Mouse (Mus musculus) spleen, postnatal 10 days (tissue): Measurements from ENCODE around the gene Slc17a8.
A peak's percentile ranks its signal among the peaks of the same experiment; 100 is the strongest.
"Not testable (repeated sequence)": the region's sequence is repeated elsewhere in the genome, so short reads cannot be mapped to it uniquely, and the experiment has no call there.

Experiments used
- DNase-seq, 2 experiments: peaks; one replicate each; pipeline ENCODE4 v3.0.0; 2021 to 2022; ENCODE audit warnings: low spot score in 2 of 2

The Slc17a8 gene

GRCm38 (mm10) chr10:89621129-89621528 lies at the start of gene Slc17a8:
Gene Slc17a8, minus strand, starts transcription at chr10:89621253.
- no peak for DNase-seq

- DNase-seq, result not testable (repeated sequence)
These were observed 49.3 kb upstream of the Slc17a8 start for GRCm38 (mm10) chr10:89670371-89670770.

- no peak for DNase-seq
These were observed 46.5 kb upstream of the Slc17a8 start for GRCm38 (mm10) chr10:89667571-89667970.

GRCm38 (mm10) chr10:89665679-89666078 lies 44.6 kb upstream of the Slc17a8 start:
- DNase-seq, result no peak

GRCm38 (mm10) chr10:89664977-89665645 lies 44.1 kb upstream of the Slc17a8 start:
- DNase-seq, result no peak

GRCm38 (mm10) chr10:89656366-89656765 lies 35.3 kb upstream of the Slc17a8 start:
- no peak for DNase-seq

GRCm38 (mm10) chr10:89652912-89653311 lies 31.9 kb upstream of the Slc17a8 start:
- DNase-seq, result no peak

GRCm38 (mm10) chr10:89651691-89652090 lies 30.6 kb upstream of the Slc17a8 start:
- no peak for DNase-seq

GRCm38 (mm10) chr10:89646918-89647317 lies 25.9 kb upstream of the Slc17a8 start:
- no peak for DNase-seq

GRCm38 (mm10) chr10:89637001-89637400 lies 15.9 kb upstream of the Slc17a8 start:
- DNase-seq, result no peak

GRCm38 (mm10) chr10:89635018-89635417 lies 14.0 kb upstream of the Slc17a8 start:
- DNase-seq, result no peak

- DNase-seq, result no peak
These were observed 12.8 kb upstream of the Slc17a8 start for GRCm38 (mm10) chr10:89633736-89634426.

- DNase-seq, result no peak
These were observed 12.1 kb upstream of the Slc17a8 start for GRCm38 (mm10) chr10:89633121-89633520.

- no peak for DNase-seq
These were observed 10.8 kb upstream of the Slc17a8 start for GRCm38 (mm10) chr10:89631831-89632230.

- no peak for DNase-seq
These were observed 9.5 kb upstream of the Slc17a8 start for GRCm38 (mm10) chr10:89630564-89630963.

- DNase-seq, result peak in 1 of 2 experiments; percentile 22
These were observed 9.0 kb upstream of the Slc17a8 start for GRCm38 (mm10) chr10:89630052-89630451.

GRCm38 (mm10) chr10:89626714-89627113 lies 5.7 kb upstream of the Slc17a8 start:
- no peak for DNase-seq

GRCm38 (mm10) chr10:89624196-89624595 lies 3.1 kb upstream of the Slc17a8 start:
- no peak for DNase-seq

GRCm38 (mm10) chr10:89599311-89599710 lies 21.7 kb downstream of the Slc17a8 start:
- no peak for DNase-seq

GRCm38 (mm10) chr10:89597275-89597674 lies 23.8 kb downstream of the Slc17a8 start:
- no peak for DNase-seq

GRCm38 (mm10) chr10:89595935-89596334 lies 25.1 kb downstream of the Slc17a8 start:
- DNase-seq, result no peak

- no peak for DNase-seq
These were observed 25.5 kb downstream of the Slc17a8 start for GRCm38 (mm10) chr10:89595514-89595913.

GRCm38 (mm10) chr10:89594309-89594708 lies 26.7 kb downstream of the Slc17a8 start:
- DNase-seq, result no peak
